7 mouse cellular contexts compared by ENCODE assay signal in genomic region chr17:3102336-3103165, GRCm38 (mm10). TPM values are rescaled to one million over a fixed set of nuclear protein-coding genes. Genes with fewer than 3 reads are reported as not detected.
A peak's percentile ranks its signal among the peaks of the same experiment; 100 is the strongest.
DNase-seq lines count a peak whose midpoint lies in the region; ATAC-seq and TF ChIP-seq lines count a peak whose summit lies in the region.

No protein-coding gene starts in this region.

- peak overlapping the region; percentile 7 to 9; a peak in 2 of 4 replicates for H3K4me3 ChIP-seq in MEL (ENCODE audit: control insufficient read depth in 1 of 2, insufficient read depth in 1 of 2, low read depth in 2 of 2, low read length in 2 of 2)
- peak overlapping the region; percentile 19 for H3K4me3 ChIP-seq in hindbrain, embryonic 13.5 days
- H3K4me3 ChIP-seq in limb, embryonic 13.5 days, result peak overlapping the region; percentile 35
- H3K4me3 ChIP-seq in midbrain, embryonic 13.5 days (replicated peaks), result peak overlapping the region; percentile 18; the same call in 1 of the 2 replicates

- peak overlapping the region; percentile 50 for H3K4me2 ChIP-seq in hindbrain, embryonic 13.5 days
- H3K4me2 ChIP-seq in limb, embryonic 13.5 days (replicated peaks), result peak overlapping the region; percentile 61
- peak overlapping the region; percentile 50 for H3K4me2 ChIP-seq in midbrain, embryonic 13.5 days (replicated peaks)

- H3K9me3 ChIP-seq in MEL (replicated peaks; ENCODE audit: insufficient read depth, low read length), result no peaks in the 10 kb centered on the region
- H3K9me3 ChIP-seq in hindbrain, embryonic 13.5 days, result no peaks in the 10 kb centered on the region
- H3K9me3 ChIP-seq in limb, embryonic 13.5 days, result no peaks in the 10 kb centered on the region
- H3K9me3 ChIP-seq in midbrain, embryonic 13.5 days, result no peaks in the 10 kb centered on the region

- peak; percentile 63; the same call in 1 of the 2 replicates for ATAC-seq in hindbrain, embryonic 13.5 days (ENCODE audit: low FRiP score)
- ATAC-seq in limb, embryonic 13.5 days (ENCODE audit: low FRiP score, low read depth), result peak; percentile 92
- ATAC-seq in midbrain, embryonic 13.5 days, result peak; percentile 86

- TF ChIP-seq CTCF in MEL (IDR thresholded peaks at IDR 0.05 in 2 of 3, conservative IDR thresholded peaks at IDR 0.05 in 1 of 3; ENCODE audit: control insufficient read depth in 1 of 3, insufficient read depth in 1 of 3, low read depth in 2 of 3, low read length in 3 of 3, poor library complexity in 1 of 3, severe bottlenecking in 1 of 3), result no peak
- no peak for TF ChIP-seq CTCF in brain, embryonic 14.5 days (IDR thresholded peaks at IDR 0.05; ENCODE audit: borderline replicate concordance, extremely low read depth, insufficient read depth, insufficient read length)

- H3K27me3 ChIP-seq in MEL (ENCODE audit: control insufficient read depth in 1 of 2, insufficient read depth in 2 of 2, low read length in 2 of 2), result no peaks in the 10 kb centered on the region
- no peaks in the 10 kb centered on the region for H3K27me3 ChIP-seq in hindbrain, embryonic 13.5 days
- no peaks in the 10 kb centered on the region for H3K27me3 ChIP-seq in limb, embryonic 13.5 days
- no peaks in the 10 kb centered on the region for H3K27me3 ChIP-seq in midbrain, embryonic 13.5 days

- H3K36me3 ChIP-seq in MEL (ENCODE audit: control insufficient read depth in 1 of 2, insufficient read depth in 2 of 2, low read length in 2 of 2), result no peaks in the 10 kb centered on the region; a peak in 2 of 4 replicates
- H3K36me3 ChIP-seq in hindbrain, embryonic 13.5 days, result peaks cover 6% of the 10 kb centered on the region; the same call in 1 of the 2 replicates
- peaks cover 4% of the 10 kb centered on the region; the same call in 1 of the 2 replicates for H3K36me3 ChIP-seq in limb, embryonic 13.5 days
- H3K36me3 ChIP-seq in midbrain, embryonic 13.5 days, result peaks cover 9% of the 10 kb centered on the region

- H3K4me1 ChIP-seq in MEL (ENCODE audit: control insufficient read depth in 1 of 2, insufficient read depth in 2 of 2, low read length in 2 of 2), result no peaks in the 10 kb centered on the region; a peak in 1 of 4 replicates
- H3K4me1 ChIP-seq in hindbrain, embryonic 13.5 days (replicated peaks), result peaks cover 8% of the 10 kb centered on the region
- peaks cover 9% of the 10 kb centered on the region; the same call in 1 of the 2 replicates for H3K4me1 ChIP-seq in limb, embryonic 13.5 days
- peaks cover 7% of the 10 kb centered on the region for H3K4me1 ChIP-seq in midbrain, embryonic 13.5 days (replicated peaks)

- H3K79me2 ChIP-seq in MEL (ENCODE audit: control insufficient read depth, insufficient read depth, low read length, poor library complexity), result no peaks in the 10 kb centered on the region

- H3K27ac ChIP-seq in MEL (ENCODE audit: control insufficient read depth, low read depth, low read length), result no peak overlapping the region
- H3K27ac ChIP-seq in hindbrain, embryonic 13.5 days, result no peak overlapping the region
- H3K27ac ChIP-seq in limb, embryonic 13.5 days, result peak overlapping the region; percentile 6; the same call in 1 of the 2 replicates
- H3K27ac ChIP-seq in midbrain, embryonic 13.5 days, result no peak overlapping the region

- TF ChIP-seq EP300 in MEL (IDR thresholded peaks at IDR 0.05; ENCODE audit: low read depth in 1 of 2, low read length in 2 of 2), result no peak

- TF ChIP-seq POLR2A in MEL (IDR thresholded peaks at IDR 0.05; ENCODE audit: control insufficient read depth in 1 of 2, insufficient read depth in 1 of 2, low read depth in 1 of 2, low read length in 2 of 2, poor library complexity in 1 of 2), result no peak; a peak in 1 of 4 replicates
- no peak for TF ChIP-seq POLR2A in brain, embryonic 14.5 days (IDR thresholded peaks at IDR 0.05; ENCODE audit: borderline replicate concordance, extremely low read depth, insufficient read depth, insufficient read length, poor library complexity, severe bottlenecking)

- peak; percentile 70 for DNase-seq in MEL (ENCODE audit: low read depth, low spot score)
- DNase-seq in brain, embryonic 14.5 days (ENCODE audit: low read depth), result peak; percentile 57
- DNase-seq in forelimb bud, embryonic 11.5 days (ENCODE audit: low read depth, low spot score), result peak; percentile 70
- DNase-seq in spleen, postnatal 4 days (ENCODE audit: low spot score in 2 of 2), result peak; percentile 72 to 83

- no peak for TF ChIP-seq RAD21 in MEL (IDR thresholded peaks at IDR 0.05; ENCODE audit: low read depth, low read length)

- H3K9ac ChIP-seq in MEL (ENCODE audit: control insufficient read depth, low read depth, low read length, poor library complexity, severe bottlenecking), result peak overlapping the region; percentile 28
- no peak overlapping the region for H3K9ac ChIP-seq in hindbrain, embryonic 13.5 days
- H3K9ac ChIP-seq in limb, embryonic 13.5 days, result peak overlapping the region; percentile 63
- peak overlapping the region; percentile 54 for H3K9ac ChIP-seq in midbrain, embryonic 13.5 days (replicated peaks)

- 4% methylated on average over 14 of the region's 14 CpGs for WGBS in hindbrain, embryonic 13.5 days
- WGBS in limb, embryonic 13.5 days, result 2% methylated on average over 14 of the region's 14 CpGs
- WGBS in midbrain, embryonic 13.5 days, result 3% methylated on average over 14 of the region's 14 CpGs

TF ChIP-seq in MEL, 35 proteins besides CTCF, POLR2A, EP300 and RAD21:
- TF ChIP-seq NELFE (IDR thresholded peaks at IDR 0.05; ENCODE audit: low read depth, low read length) (no peak), ELF1 (IDR thresholded peaks at IDR 0.05; ENCODE audit: low read depth, low read length) (no peak), TBP (IDR thresholded peaks at IDR 0.05; ENCODE audit: low read depth, low read length) (no peak), RCOR1 (IDR thresholded peaks at IDR 0.05; ENCODE audit: low read depth, low read length) (no peak), POLR2AphosphoS2 (IDR thresholded peaks at IDR 0.05; ENCODE audit: low read length) (0 out of 2 replicates have a peak, but pooled peaks have one; percentile 27)

RNA-seq across cellular contexts. Expression of gene Scaf8, which starts 12.2 kb away (rescaled TPM):
- total RNA-seq in MEL (2012; rRNA removed), result 14.4 and 14.8 TPM in 2 replicates
- polyA plus RNA-seq in MEL (2012; ENCODE audit: insufficient read depth in 1 of 2, insufficient read length in 2 of 2, low read depth in 1 of 2, low replicate concordance in 2 of 2, missing spikeins in 1 of 2), result 10 to 100 TPM in 1 of 2 experiments, not detected in 1; 24.6 TPM
- polyA plus RNA-seq in brain, embryonic 14.5 days (2012; rRNA removed), result 42.9 and 44.4 TPM in 2 replicates
- 16.8 and 17.3 TPM in 2 replicates for polyA plus RNA-seq in hindbrain, embryonic 13.5 days (2015; fragmentation: Nextera tagmentation; extraction: Ambion mirVana)
- polyA plus RNA-seq in limb, embryonic 13.5 days (2015; fragmentation: Nextera tagmentation; extraction: Ambion mirVana), result 21.0 and 22.4 TPM in 2 replicates
- 15.4 and 17.0 TPM in 2 replicates for polyA plus RNA-seq in midbrain, embryonic 13.5 days (2015; fragmentation: Nextera tagmentation; extraction: Ambion mirVana)
